Mouse (Mus musculus) CH12.LX (cell line): ENCODE measurements around the gene Lrrtm4. TPM values are rescaled to one million over a fixed set of nuclear protein-coding genes. Genes with fewer than 3 reads are reported as not detected.

ENCODE experiments used
- DNase-seq: peaks from one replicate; pipeline ENCODE4 v3.0.0-alpha.2; 2013; ENCODE audit errors: extremely low read depth
- H3K27ac ChIP-seq: 2 replicates; pipeline ENCODE4 v1.5.1; 2012; ENCODE audit warnings: low read depth, mild to moderate bottlenecking, control low read depth, moderate library complexity; ENCODE audit not compliant: insufficient read depth
- H3K27me3 ChIP-seq: replicated peaks from 2 replicates; pipeline ENCODE3; 2012; ENCODE audit warnings: inconsistent platforms
- H3K36me3 ChIP-seq, 2 experiments: replicated peaks in 1 of 2; 2 replicates each; pipeline versions ENCODE3 to v1.6.1; 2012; ENCODE audit warnings: inconsistent platforms in 1 of 2, low read length in 1 of 2, mild to moderate bottlenecking in 1 of 2, mixed read lengths in 1 of 2, moderate library complexity in 1 of 2; ENCODE audit not compliant: control insufficient read depth in 1 of 2, insufficient read depth in 1 of 2
- H3K4me1 ChIP-seq, 2 experiments: 2 replicates each; pipeline ENCODE4 v1.6.1; 2012; ENCODE audit warnings: inconsistent platforms in 1 of 2, moderate library complexity in 1 of 2; ENCODE audit not compliant: insufficient read depth in 2 of 2, control insufficient read depth in 1 of 2
- H3K4me2 ChIP-seq: 2 replicates; pipeline ENCODE4 v1.6.1; 2012; ENCODE audit warnings: low read depth, mild to moderate bottlenecking, control low read depth; ENCODE audit not compliant: poor library complexity, insufficient read depth, severe bottlenecking
- H3K4me3 ChIP-seq, 3 experiments: fragments of 150-350 bp in 1 of 3; sonication (generic) in 1 of 3; replicated peaks in 1 of 3; 2 replicates each; pipeline versions ENCODE3 to v1.5.1; 2011 to 2012; ENCODE audit warnings: low read depth in 2 of 3, low read length in 2 of 3, mild to moderate bottlenecking in 2 of 3, moderate library complexity in 2 of 3, control low read depth in 1 of 3, improper control_type of control experiment in 1 of 3, inconsistent platforms in 1 of 3, mixed read lengths in 1 of 3; ENCODE audit not compliant: poor library complexity in 1 of 3
- H3K79me2 ChIP-seq: replicated peaks from 2 replicates; pipeline ENCODE4 v1.6.1; 2012; ENCODE audit warnings: mild to moderate bottlenecking, moderate library complexity; ENCODE audit not compliant: control insufficient read depth, poor library complexity, insufficient read depth, severe bottlenecking; ENCODE audit errors: extremely low read depth
- H3K9ac ChIP-seq: 2 replicates; pipeline ENCODE4 v1.6.1; 2012; ENCODE audit warnings: low read depth, mild to moderate bottlenecking, control low read depth, moderate library complexity; ENCODE audit not compliant: insufficient read depth
- H3K9me3 ChIP-seq: replicated peaks from 2 replicates; pipeline ENCODE3; 2012; ENCODE audit warnings: low read length, inconsistent platforms, mixed read lengths
- CHD2 ChIP-seq: IDR thresholded peaks from 2 replicates; pipeline ENCODE4 v1.6.1; 2011; ENCODE audit warnings: low read length, improper control_type of control experiment
- CTCF ChIP-seq, 2 experiments: IDR thresholded peaks in 1 of 2; conservative IDR thresholded peaks in 1 of 2; 2 replicates each; pipeline ENCODE4 v1.5.1; 2011 to 2012; ENCODE audit warnings: low read depth in 2 of 2, low read length in 2 of 2, improper control_type of control experiment in 1 of 2, inconsistent platforms in 1 of 2, mild to moderate bottlenecking in 1 of 2, moderate library complexity in 1 of 2
- E2F4 ChIP-seq: IDR thresholded peaks from 2 replicates; pipeline ENCODE4 v1.6.1; 2011; ENCODE audit warnings: low read depth, low read length, improper control_type of control experiment; ENCODE audit not compliant: insufficient replicate concordance
- ELF1 ChIP-seq: IDR thresholded peaks from 2 replicates; pipeline ENCODE4 v1.6.1; 2014; ENCODE audit warnings: low read depth, mild to moderate bottlenecking, inconsistent platforms, low read length, improper control_type of control experiment
- JUN ChIP-seq: IDR thresholded peaks from 2 replicates; pipeline ENCODE4 v1.6.1; 2011; ENCODE audit warnings: low read depth, mild to moderate bottlenecking, low read length, improper control_type of control experiment, moderate library complexity; ENCODE audit not compliant: insufficient read depth
- MEF2A ChIP-seq: IDR thresholded peaks from 2 replicates; pipeline ENCODE4 v1.6.1; 2014; ENCODE audit warnings: low read depth, mild to moderate bottlenecking, inconsistent platforms, low read length, improper control_type of control experiment, borderline replicate concordance
- MYC ChIP-seq: IDR thresholded peaks from 2 replicates; pipeline ENCODE4 v1.6.1; 2011; ENCODE audit warnings: low read depth, mild to moderate bottlenecking, improper control_type of control experiment, low read length
- NELFE ChIP-seq: IDR thresholded peaks from 2 replicates; pipeline ENCODE4 v1.6.1; 2011; ENCODE audit warnings: low read depth, low read length, improper control_type of control experiment
- NRF1 ChIP-seq: IDR thresholded peaks from 2 replicates; pipeline ENCODE4 v1.6.1; 2014; ENCODE audit warnings: low read depth, mild to moderate bottlenecking, inconsistent platforms, low read length, improper control_type of control experiment, moderate library complexity
- POLR2AphosphoS2 ChIP-seq: IDR thresholded peaks from 2 replicates; pipeline ENCODE4 v1.6.1; 2011; ENCODE audit warnings: low read depth, low read length, improper control_type of control experiment
- SMC3 ChIP-seq: IDR thresholded peaks from 2 replicates; pipeline ENCODE4 v1.6.1; 2011; ENCODE audit warnings: low read depth, low read length, improper control_type of control experiment
- TBP ChIP-seq: conservative IDR thresholded peaks from 2 replicates; pipeline ENCODE4 v1.6.1; 2011; ENCODE audit warnings: low read depth, low read length, improper control_type of control experiment
- TCF12 ChIP-seq: IDR thresholded peaks from 2 replicates; pipeline ENCODE4 v1.6.1; 2014; ENCODE audit warnings: low read depth, mild to moderate bottlenecking, inconsistent platforms, low read length, improper control_type of control experiment
- UBTF ChIP-seq: IDR thresholded peaks from 2 replicates; pipeline ENCODE4 v1.6.1; 2012; ENCODE audit warnings: low read depth, mild to moderate bottlenecking, inconsistent platforms, low read length, improper control_type of control experiment, moderate library complexity
- USF1 ChIP-seq: IDR thresholded peaks from 2 replicates; pipeline ENCODE4 v1.6.1; 2014; ENCODE audit warnings: low read depth, mild to moderate bottlenecking, inconsistent platforms, low read length, improper control_type of control experiment
- ZC3H11A ChIP-seq: IDR thresholded peaks from 2 replicates; pipeline ENCODE4 v1.6.1; 2012; ENCODE audit warnings: low read depth, mild to moderate bottlenecking, inconsistent platforms, low read length, improper control_type of control experiment
- ZKSCAN1 ChIP-seq: IDR thresholded peaks from 2 replicates; pipeline ENCODE4 v1.6.1; 2012; ENCODE audit warnings: low read depth, inconsistent platforms, low read length, improper control_type of control experiment, borderline replicate concordance
- dilution Hi-C: fragments of 300-500 bp; cut with MboI; formaldehyde crosslinking; loops from 2 replicates; pipeline ENCODE4 v1.14.3; 2020; ENCODE audit warnings: low sequenced_read_pairs; ENCODE audit not compliant: extremely low pct_unique_long_range_greater_than_20kb, extremely low pct_ligation_motif_present
- in situ Hi-C: fragments of 300-500 bp; cut with MboI; formaldehyde crosslinking; loops from 3 replicates; pipeline ENCODE4 v1.14.3; 2019; ENCODE audit warnings: low sequenced_read_pairs, low pct_ligation_motif_present, low pct_unique_long_range_greater_than_20kb, mixed read lengths
- polyA plus RNA-seq: library from polyadenylated mRNA; unstranded; fragments of >175 nt; gene quantifications from 2 replicates; pipeline ENCODE4 v1.2.1, GENCODE M21; 2012; ENCODE audit warnings: low read depth; ENCODE audit not compliant: insufficient read length
- total RNA-seq, 2 experiments: library from RNA; depleted of rRNA; stranded (reverse); fragments of 300-350 nt in 1 of 2; fragments of >200 nt in 1 of 2; gene quantifications; 2 replicates each; pipeline ENCODE4 v1.2.3; 2012 to 2014

Gene Lrrtm4
- total and polyA plus RNA-seq, 3 experiments, result not detected

DNA sequence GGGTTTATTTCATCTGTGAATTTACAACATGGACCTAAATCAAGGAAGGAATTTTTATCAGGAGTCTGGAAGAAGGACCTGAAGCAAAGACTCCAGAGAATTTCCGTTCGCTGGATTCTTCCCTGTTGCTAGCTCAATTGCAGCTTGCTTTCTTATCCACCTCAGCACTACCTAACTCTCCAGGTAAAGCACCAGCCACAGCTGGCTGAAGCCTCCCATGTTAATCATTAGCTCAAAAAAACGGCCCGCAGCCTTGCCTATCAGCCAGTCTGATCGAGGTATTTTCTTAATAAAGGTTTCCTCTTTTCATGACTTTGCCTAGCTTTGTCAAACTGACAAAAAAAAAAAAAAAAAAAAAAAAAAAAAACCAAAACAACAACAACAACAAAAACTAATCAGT is 805.1 kb downstream of the Lrrtm4 start:
- DNase-seq, result no peak
- Histone ChIP-seq H3K9ac (no peak overlapping the region), H3K36me3 (no peaks in the 10 kb centered on the region), H3K4me3 (no peak overlapping the region), H3K4me1 (no peaks in the 10 kb centered on the region), H3K9me3 (peaks cover 46% of the 10 kb centered on the region), H3K27me3 (no peaks in the 10 kb centered on the region), H3K4me2 (no peak overlapping the region), H3K27ac (no peak overlapping the region), H3K79me2 (no peaks in the 10 kb centered on the region)
- TF ChIP-seq ELF1, result no peak
- dilution Hi-C loops, result no loop called here
- in situ Hi-C loops, result no loop called here

DNA sequence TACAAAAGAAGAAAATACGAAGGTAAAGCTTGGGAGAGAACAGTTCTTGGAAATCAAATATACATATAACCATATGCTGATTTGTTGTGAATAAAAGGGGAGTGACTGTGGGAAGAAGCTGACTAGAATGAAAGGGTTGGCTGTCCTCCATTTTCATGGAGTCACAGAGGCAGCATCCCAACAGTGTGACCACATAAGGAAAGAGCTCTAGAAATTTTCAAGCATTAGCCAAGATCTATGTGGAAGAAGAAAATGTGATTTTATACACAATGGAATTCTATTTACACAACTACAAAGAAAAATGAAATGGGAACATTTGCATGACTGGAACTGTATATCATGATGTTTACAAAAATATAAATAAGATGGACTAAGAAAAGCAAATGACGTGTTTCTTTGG is 821.1 kb downstream of the Lrrtm4 start:
- no peaks in the 10 kb centered on the region for H3K36me3 ChIP-seq
- no peaks in the 10 kb centered on the region for H3K4me1 ChIP-seq
- H3K4me2 ChIP-seq, result no peak overlapping the region
- H3K27ac ChIP-seq, result no peak overlapping the region
- no peak overlapping the region for H3K9ac ChIP-seq
- H3K79me2 ChIP-seq, result no peaks in the 10 kb centered on the region
- in situ Hi-C loops, result no loop called here
- H3K27me3 ChIP-seq, result no peaks in the 10 kb centered on the region
- dilution Hi-C loops, result no loop called here
- H3K4me3 ChIP-seq, result no peak overlapping the region
- DNase-seq, result no peak
- H3K9me3 ChIP-seq, result peaks cover 23% of the 10 kb centered on the region
- TF ChIP-seq MEF2A (no peak), TBP (no peak), E2F4 (no peak), TCF12 (no peak), NELFE (no peak), ZKSCAN1 (no peak), UBTF (no peak), CHD2 (no peak), ZC3H11A (no peak), ELF1 (no peak), CTCF (conservative IDR thresholded peaks at IDR 0.05 in 1 of 2, IDR thresholded peaks at IDR 0.05 in 1 of 2; ENCODE audit: low read depth in 2 of 2, low read length in 2 of 2) (no peak), JUN (no peak), MYC (no peak), SMC3 (no peak), NRF1 (no peak), USF1 (no peak), POLR2AphosphoS2 (no peak)
